Mouse (Mus musculus) thymus, adult 18-20 months (tissue): ENCODE data around the gene Hmg20b.

Experiments used
- DNase-seq, 2 experiments: peaks; one replicate each; pipeline ENCODE4 v3.0.0; 2022; ENCODE audit warnings: mixed read lengths in 2 of 2

The Hmg20b gene

DNA sequence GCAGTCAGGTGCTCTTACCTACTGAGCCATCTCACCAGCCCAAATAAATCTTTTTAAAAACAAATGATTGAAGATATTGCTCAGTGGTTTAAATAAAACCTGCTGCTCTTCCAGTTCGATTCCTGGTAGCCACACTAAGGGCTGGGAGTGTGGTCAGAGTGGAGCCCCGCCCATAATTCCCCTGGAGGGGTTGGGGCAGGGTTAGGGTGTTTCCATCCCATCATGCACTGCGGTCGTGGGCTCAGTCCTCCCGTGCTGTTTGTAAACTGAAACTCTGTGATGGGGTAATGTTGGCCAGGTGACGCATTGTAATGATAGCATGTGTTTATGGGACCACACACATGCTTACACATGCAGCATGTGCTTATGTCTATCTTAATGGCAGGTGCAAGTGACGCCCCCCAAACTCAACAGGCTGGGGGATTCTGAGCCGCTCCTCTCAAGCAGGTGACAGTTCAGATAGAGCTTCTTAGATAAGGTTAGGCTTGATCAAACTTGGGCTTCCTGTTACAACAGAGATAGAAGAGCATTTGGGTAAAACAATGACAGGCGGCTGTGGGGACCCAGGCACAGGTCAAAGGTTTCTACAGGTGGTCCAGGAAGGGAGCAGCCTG is 1.5 kb upstream of the Hmg20b start:
- peak in 1 of 2 experiments; percentile 68 for DNase-seq

DNA sequence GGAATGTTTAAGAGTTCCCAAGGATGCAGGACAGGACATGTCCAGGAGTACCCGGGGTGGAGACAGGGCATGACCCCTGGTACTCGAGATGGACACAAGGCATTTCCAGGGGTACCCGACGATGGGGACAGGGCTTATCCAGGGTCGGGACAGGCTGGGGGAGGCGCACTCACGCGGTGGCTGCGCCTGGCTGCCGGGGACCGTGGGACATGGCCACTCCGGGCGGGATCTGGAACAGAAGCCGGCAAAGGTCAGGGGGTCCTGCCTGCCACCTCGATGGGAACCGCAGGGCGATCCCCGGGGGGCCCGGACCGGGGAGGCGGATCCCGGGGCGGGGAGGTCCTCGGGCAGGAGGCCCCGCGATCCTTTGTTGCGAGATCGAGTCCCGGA is 324 bp downstream of the Hmg20b start:
- DNase-seq, result no peak

DNA sequence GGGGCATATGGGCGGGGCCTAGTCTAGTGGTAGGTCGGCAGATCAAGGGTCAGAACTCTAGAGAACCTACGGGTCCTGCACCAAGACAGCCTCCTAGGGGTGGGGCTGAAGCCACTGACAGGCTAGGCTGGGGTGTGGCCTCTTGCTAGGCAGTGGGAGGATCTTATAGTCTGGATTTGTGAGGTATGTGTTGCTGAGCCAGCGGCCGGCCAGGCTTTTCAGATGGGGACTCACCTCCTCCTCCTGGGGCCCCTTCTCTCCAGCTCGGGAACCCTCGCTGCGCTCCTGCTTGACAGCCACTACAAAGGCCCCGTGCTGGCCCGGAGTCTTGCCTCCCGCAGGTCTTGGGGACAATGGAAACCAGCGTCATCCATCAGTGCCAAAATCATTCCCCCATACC is 1.1 kb downstream of the Hmg20b start:
- DNase-seq, result no peak

DNA sequence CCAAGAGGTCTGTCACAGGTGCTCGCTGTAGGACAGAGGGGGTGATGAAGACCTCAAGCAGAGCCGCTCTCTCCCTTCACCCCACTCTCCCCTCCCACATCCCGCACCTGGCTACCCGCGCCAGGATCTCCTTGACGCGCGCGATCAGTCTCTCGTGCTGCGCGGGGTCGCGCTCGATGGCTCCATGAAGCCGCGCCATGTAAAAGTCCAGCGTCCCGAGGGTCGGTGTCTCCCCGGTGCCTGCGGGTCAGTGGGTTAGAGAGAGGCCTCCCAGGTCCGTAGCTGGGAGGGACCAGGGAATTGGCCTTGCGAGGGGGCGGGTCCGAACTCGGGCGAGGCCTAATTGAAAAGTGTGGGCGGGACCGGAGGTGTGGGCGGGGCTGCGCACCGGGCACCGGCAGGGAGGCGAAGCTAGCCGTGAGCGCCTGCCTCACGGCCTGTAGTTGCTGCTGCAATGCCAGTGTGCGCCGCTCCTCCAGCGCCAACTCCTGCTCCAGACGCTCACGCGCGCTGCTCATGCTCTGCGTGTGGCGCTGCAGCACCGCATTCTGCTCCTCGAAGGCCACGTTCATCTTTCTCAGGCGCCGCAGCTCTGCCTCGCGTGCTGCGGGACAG is 3.7 kb downstream of the Hmg20b start:
- no peak for DNase-seq

DNA sequence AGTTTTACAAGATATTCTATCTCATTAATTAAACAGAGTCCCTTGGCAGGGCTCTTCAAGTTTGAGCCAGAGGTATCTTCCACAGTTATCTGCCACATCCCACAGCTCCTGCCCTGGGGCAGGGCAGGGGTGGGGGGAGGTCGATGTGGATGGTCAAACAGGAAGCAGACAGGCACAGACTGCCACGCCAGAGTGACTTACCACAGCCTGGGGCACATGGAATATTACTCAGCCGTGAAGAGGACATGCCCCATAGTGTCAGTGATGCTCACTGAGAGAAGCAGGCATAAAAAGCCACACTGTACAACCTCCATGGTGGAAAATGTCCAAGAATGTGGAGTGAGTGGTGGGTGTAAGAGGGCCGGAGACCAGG is 5.1 kb downstream of the Hmg20b start:
- DNase-seq, result no peak

DNA sequence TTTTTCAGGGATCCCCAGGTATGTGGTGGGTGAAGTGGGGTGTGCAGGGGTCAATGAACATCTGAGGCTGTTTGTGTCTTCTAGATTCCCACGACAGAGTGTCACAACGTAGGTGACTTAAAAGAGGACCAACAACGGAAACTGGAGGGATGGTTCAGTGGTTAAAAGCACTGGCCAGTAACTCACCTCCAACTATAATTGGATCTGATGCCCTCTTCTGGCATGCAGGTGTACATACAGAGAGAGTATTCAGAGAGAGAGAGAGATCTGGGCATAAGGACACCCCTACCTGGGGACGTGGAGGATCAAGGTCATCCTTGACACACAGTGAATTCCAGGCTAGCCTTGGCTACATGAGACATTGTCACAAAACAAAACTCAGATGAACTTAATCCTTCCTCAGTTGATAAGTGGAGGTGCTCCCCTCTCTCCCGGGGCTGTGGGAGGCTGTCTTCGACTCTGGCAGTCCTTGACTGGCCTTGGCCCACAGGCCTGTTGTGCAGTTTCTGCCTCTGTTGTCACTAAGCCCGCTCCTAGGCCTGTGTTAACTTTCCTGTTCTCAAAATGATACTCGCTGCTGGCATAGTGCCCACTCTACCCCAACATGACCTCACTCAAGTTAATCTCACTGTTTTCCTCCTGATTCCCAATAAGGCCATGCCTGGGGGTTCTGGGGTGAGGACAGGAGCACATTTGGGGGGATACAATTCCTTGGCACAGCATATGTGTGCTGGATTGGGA is 5.7 kb downstream of the Hmg20b start:
- DNase-seq, result no peak

DNA sequence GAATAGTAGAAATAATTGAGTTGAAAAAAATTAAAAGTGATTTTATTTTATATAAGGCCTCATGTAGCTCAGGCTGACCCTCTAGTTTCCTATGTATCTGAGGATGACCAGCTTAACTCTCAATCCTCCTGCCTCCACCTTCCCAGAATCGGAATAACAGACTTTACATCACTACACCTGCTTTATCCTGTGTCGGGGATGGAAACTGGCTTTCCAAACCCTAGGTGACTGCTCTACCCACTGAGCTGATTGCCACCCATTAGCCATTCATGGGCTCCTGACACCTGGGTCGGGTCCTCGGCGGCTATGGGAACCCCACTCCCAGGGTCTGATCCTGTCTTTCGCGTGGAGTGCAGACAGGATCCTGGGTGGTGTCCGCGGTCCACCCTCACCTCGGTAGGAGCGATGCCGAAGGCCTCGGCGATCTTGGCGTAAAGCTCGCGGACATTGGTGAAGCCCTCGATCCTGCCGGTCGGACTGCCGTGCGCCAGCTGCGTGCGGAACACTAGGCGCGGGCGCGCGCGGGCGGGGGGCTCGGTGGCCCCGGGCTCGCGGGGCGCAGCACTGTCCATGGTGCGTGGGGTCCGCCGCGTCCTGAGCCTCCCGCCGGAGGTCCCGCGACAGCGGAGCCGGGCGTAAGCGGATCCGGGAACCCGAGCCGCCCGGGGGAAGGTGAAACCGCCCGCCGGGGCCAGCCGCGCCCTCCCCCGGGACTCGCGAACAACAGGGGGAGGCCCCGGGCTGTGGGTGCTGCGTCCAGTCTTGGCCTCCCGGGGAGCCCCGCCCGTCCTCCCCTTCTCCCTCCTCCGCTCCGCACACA is 7.4 kb downstream of the Hmg20b start, which contains the start of gene Gipc3:
Gipc3 (minus strand) TSS at position 581 of the 820 bp plus-strand sequence.
- DNase-seq, result no peak

DNA sequence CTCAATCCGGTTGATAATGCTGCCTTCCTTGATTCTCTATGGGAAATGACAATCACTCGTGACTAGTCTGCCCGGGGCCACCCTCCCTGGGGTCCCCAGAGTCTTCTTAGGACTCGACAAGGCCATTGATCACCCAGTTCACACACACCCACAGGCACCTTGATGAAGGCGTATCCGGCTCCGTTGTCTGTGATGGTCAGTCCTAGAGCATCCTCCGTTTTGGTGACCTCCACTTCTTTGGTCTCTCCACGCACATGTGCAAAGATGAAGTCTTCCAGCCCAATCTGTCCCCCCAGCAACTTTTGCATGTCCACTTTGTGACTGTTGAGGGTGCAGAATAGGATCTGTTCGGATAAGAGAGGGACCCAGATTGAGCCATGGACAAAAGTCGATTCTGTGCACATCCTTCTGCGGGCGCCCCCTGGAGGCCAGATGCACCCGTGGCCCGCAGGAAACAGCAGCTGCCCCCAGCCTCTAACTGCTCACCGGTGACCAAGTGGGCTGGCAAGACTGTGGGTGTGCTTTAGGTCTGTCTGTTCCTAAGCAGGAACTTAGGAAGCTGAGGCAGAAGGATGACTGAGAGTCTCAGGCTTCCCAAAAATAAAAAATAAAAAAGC is 8.8 kb downstream of the Hmg20b start:
- DNase-seq, result peak in 1 of 2 experiments; percentile 61

DNA sequence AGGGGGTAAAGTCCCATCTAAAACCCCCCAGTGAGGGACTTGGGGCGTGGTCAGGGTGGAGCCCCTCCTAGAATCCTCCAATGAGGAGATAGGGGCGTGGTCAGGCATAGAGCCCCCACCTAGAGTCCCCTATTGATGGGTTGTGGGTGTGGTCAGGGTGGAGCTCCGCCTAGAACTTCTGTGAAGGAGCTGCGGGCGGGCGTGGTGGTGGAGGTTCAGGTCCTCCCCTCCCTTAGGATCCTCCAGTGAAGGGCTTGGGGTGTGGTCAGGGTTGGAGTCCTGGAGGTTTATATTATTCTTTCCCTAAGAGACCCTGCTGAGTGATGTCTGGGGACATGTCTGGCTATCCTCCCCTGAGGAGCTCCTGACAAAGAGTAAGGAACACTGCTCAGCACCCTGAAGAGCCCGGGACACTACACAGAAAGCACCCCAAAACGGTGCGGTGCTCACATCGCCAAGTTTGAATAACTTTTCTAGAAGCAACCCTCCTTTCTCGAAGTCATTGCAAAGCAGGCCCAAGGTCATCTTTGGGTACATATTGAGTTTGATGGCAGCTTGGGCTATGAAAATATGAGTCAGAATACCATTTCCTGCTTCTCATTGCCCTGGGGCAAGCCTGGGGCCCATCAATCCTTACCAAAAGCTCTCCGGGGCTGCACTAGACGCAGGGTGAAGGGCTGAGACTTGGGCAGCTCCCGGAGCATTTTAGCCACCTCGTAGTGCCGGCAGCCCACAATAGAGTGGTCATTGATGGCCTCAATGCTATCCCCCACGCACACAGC is 9.5 kb downstream of the Hmg20b start:
- no peak for DNase-seq

DNA sequence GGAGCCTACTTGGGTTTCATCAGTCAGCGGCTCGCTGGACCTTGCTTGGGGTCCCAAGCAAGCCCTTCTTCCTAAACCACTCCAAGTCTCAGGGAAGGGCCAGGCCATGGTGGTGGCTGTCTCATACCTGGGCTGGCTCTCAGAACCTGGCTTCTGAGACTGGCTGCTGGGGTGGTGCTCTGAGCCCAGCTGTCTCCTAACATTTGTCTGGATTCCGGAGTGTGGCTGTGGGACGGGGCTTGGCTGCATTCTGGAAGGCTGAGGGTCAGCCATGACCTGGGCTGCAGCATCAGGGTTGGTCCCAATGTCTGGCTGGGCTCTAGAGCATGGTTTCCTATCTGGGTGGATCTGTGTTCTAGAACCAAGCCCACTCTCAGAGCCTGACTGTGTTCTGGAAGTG is 13.7 kb downstream of the Hmg20b start:
- no peak for DNase-seq

DNA sequence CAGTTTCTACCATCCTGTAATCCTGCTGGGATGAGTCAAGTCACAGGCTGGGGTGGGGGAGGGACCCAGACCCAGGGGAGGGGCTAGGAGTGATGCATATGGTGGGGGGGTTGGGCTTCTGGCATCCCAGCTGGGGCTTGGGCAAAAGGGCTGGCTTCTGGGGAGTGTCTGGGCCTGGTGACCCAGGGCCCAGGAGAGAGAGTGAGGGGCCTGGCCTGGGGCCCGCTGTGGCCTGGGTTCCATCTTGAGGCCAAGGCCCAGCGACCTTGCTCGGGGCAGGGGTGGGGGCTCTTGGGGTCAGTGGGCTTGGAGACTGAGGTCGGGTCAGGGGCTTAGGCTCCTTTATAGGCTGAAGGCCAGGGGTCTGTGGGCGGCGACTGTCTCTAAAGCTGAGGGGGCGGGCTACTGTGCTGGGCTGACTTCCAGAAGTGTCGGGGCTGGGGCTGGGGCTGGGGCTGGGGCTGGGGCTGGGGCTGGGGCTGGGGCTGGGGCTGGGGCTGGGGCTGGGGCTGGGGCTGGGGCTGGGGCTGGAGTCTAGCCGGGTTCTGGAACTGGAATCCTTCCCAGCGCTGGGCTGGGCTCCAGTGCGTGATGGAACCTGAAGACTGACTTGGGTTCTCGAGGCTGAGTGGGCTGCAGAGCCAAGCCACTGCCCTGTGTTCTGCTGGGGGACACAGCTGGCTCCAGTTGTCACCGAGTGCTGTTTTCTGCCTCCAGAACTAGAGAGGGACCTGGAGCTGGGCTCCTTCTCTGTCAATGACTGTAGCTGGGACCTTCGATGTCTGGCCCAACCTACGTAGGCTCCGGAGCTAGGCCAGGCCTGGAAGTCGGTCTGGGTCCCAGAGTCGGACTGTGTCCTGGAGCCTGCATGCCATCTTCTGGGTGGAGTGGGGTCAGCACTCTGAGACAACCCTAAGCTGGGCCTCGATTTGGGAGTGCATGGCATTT is 14.6 kb downstream of the Hmg20b start:
- no peak for DNase-seq

DNA sequence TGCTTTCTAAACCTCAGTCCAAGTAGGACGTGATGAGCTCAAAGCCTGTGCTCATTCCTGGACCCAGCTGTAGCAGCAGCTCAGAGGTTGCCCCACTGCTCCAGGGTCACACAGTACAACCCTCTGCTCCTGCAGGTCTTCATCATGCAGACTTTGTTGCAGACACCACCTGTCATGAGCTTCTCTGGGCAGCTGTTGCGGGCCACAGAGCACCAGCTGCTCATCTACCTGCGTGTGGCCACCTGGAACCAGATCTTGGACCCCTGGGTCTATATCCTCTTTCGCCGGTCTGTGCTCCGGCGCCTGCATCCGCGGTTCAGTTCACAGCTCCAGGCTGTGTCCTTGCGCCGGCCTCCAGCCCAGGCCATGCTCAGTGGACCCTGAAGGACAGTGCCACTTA is 16.0 kb downstream of the Hmg20b start:
- DNase-seq, result no peak

DNA sequence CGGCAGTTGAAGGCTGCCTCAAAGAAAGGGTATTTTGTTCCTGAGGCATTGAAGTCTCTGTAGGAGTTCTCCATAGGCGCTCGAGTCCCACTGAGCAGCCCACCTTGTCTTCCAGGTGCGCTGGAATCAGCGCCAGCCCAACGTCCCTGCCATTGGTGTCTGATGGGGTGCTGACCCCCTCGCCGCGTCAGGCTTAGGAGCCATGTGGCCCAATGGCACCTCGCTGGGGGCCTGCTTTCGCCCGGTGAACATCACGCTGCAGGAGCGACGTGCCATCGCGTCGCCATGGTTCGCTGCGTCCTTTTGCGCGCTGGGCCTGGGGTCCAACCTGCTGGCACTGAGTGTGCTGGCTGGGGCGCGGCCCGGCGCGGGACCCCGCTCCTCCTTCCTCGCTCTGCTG is 18.0 kb downstream of the Hmg20b start:
- no peak for DNase-seq

DNA sequence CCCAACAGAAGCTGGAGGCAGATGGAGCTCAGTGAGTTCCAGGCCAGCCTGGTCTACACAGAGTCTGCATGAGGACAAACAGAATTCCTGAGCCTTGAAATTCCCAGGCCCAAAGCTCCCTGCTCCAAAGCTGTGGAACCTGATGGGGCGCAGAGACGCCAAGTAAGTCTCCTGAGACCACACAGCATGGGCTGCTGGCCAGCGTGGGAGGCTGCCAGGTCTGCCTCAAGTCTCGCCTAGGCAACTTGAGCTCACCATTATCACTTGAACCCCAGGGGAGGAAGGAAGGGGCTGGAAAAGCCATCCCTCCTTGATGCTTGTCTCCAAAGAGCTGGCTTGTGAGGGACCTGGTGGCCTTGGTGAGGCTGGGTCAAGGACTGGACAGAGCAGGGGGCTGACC is 20.3 kb downstream of the Hmg20b start:
- no peak for DNase-seq

DNA sequence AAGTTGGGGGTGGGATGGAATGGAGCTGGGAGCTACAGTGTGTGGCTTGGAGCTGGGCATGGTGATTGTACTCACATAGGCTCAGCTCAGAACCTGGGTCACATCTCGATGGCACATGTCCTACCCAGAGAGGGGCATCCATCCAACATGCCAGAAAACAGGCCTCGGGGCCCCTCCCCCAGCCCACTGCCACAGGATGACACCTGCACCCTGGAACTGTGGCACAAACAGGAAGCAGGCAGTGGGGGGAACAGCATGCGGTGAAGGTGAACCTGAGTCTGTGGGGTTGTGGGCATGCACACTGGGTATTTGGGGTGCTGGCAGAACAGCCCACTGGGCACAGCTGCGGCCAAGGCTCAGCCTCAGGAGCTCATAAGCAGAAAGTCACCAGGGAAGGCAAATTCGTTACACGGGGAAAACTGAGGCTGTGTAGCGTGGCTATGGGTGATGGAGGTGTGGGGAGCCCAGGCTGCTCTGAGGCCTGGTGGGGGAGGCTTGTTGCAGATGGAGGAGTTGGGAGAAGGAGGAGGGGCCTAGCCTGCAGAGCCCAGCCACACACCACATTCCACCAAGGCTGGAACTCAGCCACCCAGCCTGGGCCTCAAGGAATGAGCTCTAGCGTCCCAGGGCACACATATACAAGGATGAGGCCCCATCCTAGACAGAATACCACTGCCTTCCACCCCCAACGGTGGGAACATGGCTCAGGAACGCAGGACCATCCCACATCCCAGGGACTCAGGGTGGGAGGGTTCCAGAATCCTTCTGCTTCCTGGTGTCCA is 20.9 kb downstream of the Hmg20b start:
- DNase-seq, result peak; percentile 88 to 93

DNA sequence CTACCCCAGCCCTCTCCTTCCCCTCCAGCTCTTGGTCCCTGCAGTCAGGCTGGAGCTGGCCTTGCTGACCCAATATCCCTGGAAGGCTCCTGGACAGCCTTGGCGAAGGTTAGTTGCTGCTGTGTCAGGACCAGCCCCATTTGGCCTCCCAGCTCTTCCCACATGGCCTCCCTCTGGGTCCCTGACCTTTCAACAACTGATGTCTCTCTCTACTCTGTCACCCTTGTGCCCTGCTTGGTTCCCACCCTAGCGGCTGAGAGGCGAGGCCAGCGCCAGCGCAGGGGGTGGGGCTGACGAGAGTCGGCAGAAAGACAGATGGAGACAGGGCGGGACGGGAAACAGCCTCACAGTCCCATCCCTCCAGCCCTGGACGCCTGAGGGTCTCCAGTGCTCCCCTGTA is 21.9 kb downstream of the Hmg20b start, which contains the start of gene Tbxa2r:
Tbxa2r (plus strand) TSS at position 346 of the 400 bp plus-strand sequence.
- DNase-seq, result peak; percentile 83 to 89

DNA sequence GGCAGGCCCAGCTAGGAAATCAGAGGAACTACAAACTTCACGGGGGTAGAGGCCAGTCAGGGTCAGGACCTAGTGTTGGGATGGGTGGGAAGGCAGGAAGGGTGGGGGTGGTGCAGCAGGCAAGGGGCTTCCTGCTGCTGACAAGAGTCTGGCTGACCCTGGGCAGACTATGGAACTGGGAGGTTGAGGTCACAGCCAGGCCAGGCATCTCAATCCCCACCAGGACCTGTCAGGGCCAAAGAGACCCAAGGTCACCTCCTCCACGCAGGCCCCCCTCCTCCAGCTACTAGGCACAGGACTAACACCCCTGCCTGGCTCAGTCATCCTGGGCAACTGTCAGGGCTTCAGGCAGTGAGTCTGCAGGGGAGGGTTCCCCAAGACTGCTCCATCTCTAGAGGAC is 22.3 kb downstream of the Hmg20b start:
- DNase-seq, result no peak

DNA sequence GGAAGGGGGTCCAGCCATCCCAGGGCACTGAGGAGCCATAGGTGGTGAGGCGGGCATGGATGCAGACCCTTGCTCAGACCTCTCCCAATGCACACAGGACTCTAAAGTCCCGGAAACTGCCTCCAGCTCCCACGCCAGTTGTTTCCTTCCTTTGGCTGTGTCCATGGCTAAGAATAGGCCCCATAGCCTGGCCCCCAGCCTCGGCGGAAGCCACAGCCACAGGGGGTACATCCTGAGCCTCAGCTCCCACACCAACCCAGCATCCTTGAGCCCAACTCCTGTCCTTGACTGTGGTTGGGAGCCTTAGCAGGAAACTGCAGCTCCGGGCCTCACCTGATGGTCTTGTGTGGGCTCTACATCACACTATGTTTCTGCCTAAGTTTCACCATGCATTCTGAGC is 23.4 kb downstream of the Hmg20b start:
- DNase-seq, result no peak

DNA sequence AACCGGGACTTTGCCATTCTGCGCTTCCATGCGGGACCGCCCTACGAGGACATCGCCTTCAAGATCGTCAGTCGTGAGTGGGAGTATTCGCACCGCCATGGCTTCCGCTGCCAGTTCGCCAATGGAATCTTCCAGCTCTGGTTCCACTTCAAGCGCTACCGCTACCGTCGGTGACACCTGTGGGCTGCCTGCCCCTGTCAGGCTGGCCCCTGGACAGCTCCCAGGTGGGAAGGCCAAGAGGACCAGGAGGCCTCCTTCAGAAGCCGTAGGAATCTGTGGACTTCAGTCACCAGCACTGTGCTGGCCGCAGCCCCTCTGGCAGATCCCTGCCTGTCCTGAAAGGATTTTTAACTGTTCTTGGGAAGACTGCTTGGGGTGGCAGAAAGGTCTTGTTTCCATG is 24.5 kb downstream of the Hmg20b start:
- no peak for DNase-seq

DNA sequence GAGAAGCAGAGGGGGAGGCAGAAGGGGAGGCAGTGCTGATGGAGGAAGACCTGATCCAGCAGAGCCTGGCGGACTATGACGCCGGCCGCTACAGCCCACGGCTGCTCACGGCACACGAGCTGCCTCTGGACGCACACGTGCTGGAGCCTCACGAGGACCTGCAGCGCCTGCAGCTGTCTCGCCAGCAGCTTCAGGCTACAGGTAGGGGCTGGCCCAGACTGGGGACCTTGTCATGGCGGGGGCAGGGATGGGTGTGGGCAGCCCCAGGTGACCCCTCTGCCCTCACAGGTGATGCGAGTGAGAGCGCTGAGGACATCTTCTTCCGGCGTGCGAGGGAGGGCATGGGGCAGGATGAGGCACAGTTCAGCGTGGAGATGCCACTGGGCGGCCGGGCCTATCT is 25.1 kb downstream of the Hmg20b start:
- DNase-seq, result no peak
